Mouse (Mus musculus) cortical plate, adult 2 months (tissue): ENCODE results near the gene Ascl5.

Experiments
- CTCF ChIP-seq: fragments of 200-500 bp; IDR thresholded peaks from 2 replicates; pipeline ENCODE4 v1.5.1; 2011; ENCODE audit warnings: mild to moderate bottlenecking, control low read depth, low read length; ENCODE audit not compliant: insufficient read depth; ENCODE audit errors: extremely low read depth
- POLR2A ChIP-seq: fragments of 200-500 bp; IDR thresholded peaks from 2 replicates; pipeline ENCODE4 v1.6.1; 2011; ENCODE audit warnings: mild to moderate bottlenecking, low read length, control low read depth; ENCODE audit not compliant: insufficient read depth; ENCODE audit errors: extremely low read depth

GRCm38 (mm10) chr1:136008159-136008533 is 42.5 kb upstream of the Ascl5 start:
- TF ChIP-seq POLR2A = no peak
- no peak for TF ChIP-seq CTCF
